Mouse (Mus musculus): ENCODE data around the gene Selenon.

Selenon gene

DNA sequence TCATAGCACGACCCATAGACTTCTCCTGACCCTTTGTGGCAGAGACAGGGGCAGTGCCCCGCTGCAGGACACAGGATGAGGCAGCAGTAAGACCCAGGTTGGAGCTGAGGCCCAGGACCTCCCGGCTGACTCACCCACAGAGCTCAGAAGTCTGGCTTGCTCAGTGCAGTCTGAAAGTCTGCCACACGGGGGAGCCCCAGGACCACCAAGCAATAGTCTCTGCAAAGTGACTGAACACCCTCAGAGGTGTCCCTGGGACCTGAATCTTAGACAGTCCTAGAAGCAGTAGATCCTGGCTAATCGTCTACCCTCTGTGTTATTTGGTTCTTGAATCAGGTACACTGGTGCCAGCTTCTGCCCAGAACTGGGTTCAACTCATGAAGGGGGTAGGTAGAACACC lies 8.7 kb downstream of the Selenon start:
- Histone ChIP-seq H3K36me3 (ENCODE audit: control insufficient read depth, insufficient read depth, low read length, poor library complexity, severe bottlenecking) (no peaks in the 10 kb centered on the region), H3K27me3 (ENCODE audit: control insufficient read depth, insufficient read depth, low read length, poor library complexity, severe bottlenecking) (no peaks in the 10 kb centered on the region)
- peak; percentile 93 for DNase-seq (ENCODE audit: low read depth, low spot score)

DNA sequence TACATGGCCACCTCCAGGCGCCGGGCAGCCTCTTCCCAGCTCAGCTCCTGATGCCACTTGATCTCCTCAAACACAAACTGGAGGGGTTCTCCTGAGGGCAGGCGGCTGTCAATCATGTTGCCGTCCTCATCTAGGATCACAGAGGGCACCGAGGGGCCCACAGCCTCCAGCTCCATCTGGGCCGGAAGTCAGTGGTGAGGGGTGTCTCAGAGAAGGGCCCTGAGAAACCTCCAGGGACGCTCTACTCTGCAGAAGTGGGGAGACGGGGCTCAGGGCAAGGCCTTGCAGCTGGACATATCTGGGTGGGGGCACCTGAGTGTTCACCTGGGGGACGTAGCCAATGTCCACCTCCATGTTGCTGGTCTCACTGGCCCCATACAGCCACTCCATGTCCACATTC lies 9.2 kb downstream of the Selenon start:
- no peaks in the 10 kb centered on the region for H3K27me3 ChIP-seq (ENCODE audit: control insufficient read depth, insufficient read depth, low read length, poor library complexity, severe bottlenecking)
- no peak for DNase-seq (ENCODE audit: low read depth, low spot score)
- H3K36me3 ChIP-seq (ENCODE audit: control insufficient read depth, insufficient read depth, low read length, poor library complexity, severe bottlenecking): no peaks in the 10 kb centered on the region

DNA sequence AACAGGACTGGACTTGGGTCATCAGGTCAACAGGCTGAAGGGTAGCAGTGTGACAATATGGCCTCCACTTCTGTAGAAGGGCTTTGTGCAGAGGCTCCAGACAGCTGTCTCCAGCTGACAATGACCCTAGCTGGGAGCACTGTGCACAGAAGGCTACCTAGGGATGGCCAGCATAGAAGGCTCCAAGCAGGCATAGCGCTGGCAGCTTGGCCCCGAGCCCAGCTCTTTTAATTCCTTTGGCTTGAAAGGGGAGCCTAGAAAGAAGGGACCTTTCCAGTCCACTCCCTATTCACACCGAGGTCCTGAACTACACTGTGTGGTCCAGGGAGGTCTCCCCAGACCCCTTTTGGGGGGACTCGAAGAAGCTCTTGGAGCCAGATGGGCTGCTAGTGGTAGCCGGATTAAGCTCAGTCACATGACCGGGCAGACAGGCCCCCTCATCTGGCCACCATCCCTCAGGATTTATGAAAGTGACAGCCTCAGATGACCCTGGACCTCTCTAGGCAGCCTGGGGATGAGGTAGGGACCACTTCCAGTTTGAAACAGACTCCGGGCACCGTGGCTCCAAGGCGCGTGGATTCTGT lies 12.9 kb downstream of the Selenon start:
- no peak for DNase-seq (ENCODE audit: low read depth, low spot score)
- Histone ChIP-seq H3K27me3 (ENCODE audit: control insufficient read depth, insufficient read depth, low read length, poor library complexity, severe bottlenecking) (no peaks in the 10 kb centered on the region), H3K36me3 (ENCODE audit: control insufficient read depth, insufficient read depth, low read length, poor library complexity, severe bottlenecking) (no peaks in the 10 kb centered on the region)

DNA sequence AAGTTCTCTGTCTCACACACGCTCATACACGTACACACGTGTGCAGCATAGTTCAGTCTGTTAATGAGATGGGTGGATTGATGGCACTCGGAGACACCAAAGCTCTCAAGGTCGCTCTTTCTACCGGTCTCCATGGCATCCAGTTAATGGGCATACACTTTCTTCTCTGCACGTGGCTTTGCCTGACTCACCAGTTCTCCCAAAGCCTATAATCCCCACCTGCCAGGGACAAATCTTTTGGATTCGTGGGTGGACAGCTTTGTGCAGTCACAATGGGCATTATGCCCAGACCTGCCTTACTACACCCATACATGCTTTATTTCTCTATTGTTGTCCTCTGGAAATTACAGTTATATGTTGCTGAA lies 16.2 kb downstream of the Selenon start:
- no peak for DNase-seq (ENCODE audit: low read depth, low spot score)
- Histone ChIP-seq H3K27me3 (ENCODE audit: control insufficient read depth, insufficient read depth, low read length, poor library complexity, severe bottlenecking) (no peaks in the 10 kb centered on the region), H3K36me3 (ENCODE audit: control insufficient read depth, insufficient read depth, low read length, poor library complexity, severe bottlenecking) (0 out of 2 replicates have a peak, but pooled peaks cover 2% of the 10 kb centered on the region)

DNA sequence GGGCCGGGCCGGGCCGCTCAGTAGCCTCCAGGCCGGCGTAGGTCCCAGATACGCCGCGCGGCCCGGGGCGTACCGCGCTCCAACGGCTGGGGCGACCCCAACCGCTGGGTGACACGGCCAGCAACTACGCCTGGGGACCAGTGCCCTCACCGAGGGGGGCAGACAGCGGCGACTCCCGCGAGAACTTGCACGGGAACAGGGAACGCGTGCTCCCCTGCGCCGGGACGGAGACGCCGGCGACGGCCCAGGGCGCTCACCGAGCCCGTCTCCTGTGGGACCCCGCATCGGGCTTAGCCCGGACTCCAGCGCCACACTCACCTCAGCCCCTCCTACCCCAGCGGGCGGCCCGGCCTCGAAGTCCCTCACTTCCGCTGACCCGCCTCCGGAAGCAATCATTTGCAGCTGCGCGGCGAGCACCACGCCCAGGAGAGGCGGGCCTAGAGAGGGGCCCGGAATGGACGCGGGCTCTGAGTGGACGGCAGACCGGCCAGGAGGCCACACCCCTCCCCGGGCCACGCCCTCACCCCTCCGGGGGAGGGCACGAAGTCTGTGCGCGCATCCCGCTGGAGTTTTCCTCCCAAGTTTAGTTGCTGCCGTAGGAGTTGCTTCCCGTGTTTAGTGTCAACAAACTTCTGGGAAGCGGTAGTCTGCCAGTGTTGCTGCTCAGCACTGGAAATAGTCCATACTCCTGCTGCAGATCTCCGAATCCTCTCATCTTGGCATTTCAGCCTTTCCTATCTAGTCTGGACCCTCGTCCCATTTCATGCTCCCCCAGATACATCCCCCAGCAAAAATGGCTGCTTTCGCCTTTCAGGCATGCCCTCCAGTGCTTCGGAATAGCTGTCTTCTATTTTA lies 16.8 kb downstream of the Selenon start, which contains the start of gene Mtfr1l:
Mtfr1l (minus strand) TSS at position 456 of the 855 bp plus-strand sequence.
- H3K36me3 ChIP-seq (ENCODE audit: control insufficient read depth, insufficient read depth, low read length, poor library complexity, severe bottlenecking): 0 out of 2 replicates have a peak, but pooled peaks cover 2% of the 10 kb centered on the region
- H3K27me3 ChIP-seq (ENCODE audit: control insufficient read depth, insufficient read depth, low read length, poor library complexity, severe bottlenecking): no peaks in the 10 kb centered on the region
- DNase-seq (ENCODE audit: low read depth, low spot score): peak; percentile 96

DNA sequence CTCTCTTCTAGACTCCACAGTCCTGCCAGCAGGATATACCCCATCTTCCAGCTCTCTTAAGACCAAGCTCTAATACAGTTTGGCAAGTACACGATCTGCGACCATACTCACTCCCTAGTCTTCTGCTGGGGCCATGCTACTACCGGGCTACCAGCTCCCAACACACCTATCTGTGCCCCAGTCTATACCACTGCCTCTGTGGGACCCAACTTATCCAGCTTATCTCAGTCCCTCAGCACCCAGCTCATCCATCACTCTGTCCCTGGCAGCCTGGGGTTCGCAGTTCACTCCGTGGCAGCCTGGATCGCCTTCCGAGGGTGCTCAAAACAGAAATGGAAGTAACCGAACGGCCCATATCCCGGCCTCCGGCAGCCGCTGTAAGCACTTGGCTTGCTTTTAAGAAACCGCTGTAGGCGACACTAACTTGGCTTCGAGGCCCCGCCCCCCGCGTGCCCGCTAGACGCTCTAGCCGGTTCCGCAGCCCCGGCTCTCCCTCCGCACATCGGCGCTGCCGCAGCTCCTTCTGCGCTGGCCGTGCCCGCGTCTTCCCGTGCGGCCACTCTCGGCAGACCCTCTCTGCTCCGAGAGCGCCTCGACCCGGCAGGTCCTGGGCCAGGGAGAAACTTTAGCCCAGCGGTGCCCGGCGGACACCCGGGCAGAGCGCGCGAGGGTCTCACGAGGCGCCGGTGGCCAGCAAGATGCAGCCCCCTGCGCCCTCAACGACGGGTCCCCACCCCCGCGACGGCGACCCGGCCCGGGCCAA lies 17.7 kb downstream of the Selenon start:
- H3K36me3 ChIP-seq (ENCODE audit: control insufficient read depth, insufficient read depth, low read length, poor library complexity, severe bottlenecking): 0 out of 2 replicates have a peak, but pooled peaks cover 2% of the 10 kb centered on the region
- no peaks in the 10 kb centered on the region for H3K27me3 ChIP-seq (ENCODE audit: control insufficient read depth, insufficient read depth, low read length, poor library complexity, severe bottlenecking)
- DNase-seq (ENCODE audit: low read depth, low spot score): peak; percentile 74

DNA sequence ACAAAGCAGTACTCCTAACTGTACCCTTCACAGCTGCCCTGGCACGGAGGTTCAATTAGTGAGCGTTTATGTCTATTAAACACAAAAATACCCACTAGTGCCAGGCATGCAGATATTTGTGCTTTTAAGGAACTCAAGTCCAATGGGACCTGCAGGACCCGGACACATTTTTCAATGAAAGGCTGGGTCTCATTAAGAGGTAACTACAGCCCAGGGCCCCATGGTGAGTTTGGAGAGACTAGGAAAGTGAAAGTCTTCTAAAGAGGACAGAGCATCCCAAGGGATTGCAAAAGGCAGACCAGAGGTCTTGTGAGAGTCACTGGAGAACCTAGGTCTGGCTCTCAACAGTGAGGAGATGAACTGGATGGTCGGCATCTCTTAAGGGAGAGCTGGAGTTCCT lies 18.5 kb downstream of the Selenon start:
- Histone ChIP-seq H3K27me3 (ENCODE audit: control insufficient read depth, insufficient read depth, low read length, poor library complexity, severe bottlenecking) (no peaks in the 10 kb centered on the region), H3K36me3 (ENCODE audit: control insufficient read depth, insufficient read depth, low read length, poor library complexity, severe bottlenecking) (peaks cover 4% of the 10 kb centered on the region)
- no peak for DNase-seq (ENCODE audit: low read depth, low spot score)

DNA sequence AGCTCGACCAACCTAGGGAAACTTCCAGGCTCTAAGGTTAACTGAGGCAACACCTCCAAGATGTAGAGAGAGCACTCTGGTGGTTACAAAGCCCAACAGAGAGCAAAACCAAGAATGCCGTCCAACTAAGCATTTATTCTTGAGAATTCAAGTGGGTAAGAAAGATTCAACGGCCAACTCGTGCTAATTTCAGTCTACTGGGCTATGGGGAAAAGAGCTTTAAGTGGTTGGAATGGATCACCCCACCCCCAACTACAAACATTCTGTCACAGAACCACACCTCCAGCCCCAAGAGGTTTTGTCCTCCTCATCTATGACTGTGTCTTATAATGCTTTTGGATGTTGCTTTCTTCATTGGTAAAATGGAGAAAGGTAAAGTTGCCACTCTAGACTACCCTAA lies 19.0 kb downstream of the Selenon start:
- no peaks in the 10 kb centered on the region for H3K27me3 ChIP-seq (ENCODE audit: control insufficient read depth, insufficient read depth, low read length, poor library complexity, severe bottlenecking)
- no peak for DNase-seq (ENCODE audit: low read depth, low spot score)
- H3K36me3 ChIP-seq (ENCODE audit: control insufficient read depth, insufficient read depth, low read length, poor library complexity, severe bottlenecking): peaks cover 4% of the 10 kb centered on the region

DNA sequence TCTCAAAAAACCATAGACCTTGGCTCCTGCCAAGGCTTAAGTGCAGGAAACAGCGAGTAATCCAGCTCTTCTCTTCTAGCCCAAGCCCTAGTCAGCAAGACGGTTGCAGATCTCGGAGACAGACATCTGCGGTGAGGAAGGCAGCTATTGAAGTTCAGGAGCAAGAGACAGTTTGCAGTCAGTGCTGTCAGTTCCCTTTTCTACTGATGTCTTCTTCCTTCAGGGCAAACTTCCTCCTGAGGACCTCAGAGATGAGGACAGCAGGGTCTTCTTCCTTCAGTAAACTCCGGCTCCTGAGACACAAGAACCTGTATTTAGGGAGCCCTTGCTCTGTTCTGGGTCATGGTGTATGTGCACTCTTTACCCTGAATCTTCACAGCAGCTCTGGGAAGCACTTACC lies 25.7 kb downstream of the Selenon start:
- Histone ChIP-seq H3K27me3 (ENCODE audit: control insufficient read depth, insufficient read depth, low read length, poor library complexity, severe bottlenecking) (no peaks in the 10 kb centered on the region), H3K36me3 (ENCODE audit: control insufficient read depth, insufficient read depth, low read length, poor library complexity, severe bottlenecking) (peaks cover 5% of the 10 kb centered on the region)
- no peak for DNase-seq (ENCODE audit: low read depth, low spot score)

DNA sequence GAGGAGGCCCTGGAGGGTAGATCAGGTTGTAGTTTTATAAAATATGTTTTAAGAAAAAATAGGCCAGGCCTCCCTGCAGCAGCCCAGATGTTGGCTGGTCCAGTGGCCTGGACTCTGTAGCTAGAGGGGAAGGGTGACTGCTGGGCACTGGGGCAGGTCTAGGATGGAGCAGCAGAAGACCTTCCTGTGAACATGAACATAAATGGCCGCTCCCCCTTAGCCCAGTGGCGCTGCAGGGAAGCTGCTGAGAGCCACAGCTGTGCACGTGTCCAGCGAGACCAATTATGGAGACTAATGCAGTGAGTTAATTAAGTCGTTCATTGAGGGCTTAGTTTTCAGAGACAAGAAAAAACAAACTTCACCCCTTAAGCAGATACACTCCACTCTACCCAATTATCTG lies 26.2 kb downstream of the Selenon start:
- no peak for DNase-seq (ENCODE audit: low read depth, low spot score)

DNA sequence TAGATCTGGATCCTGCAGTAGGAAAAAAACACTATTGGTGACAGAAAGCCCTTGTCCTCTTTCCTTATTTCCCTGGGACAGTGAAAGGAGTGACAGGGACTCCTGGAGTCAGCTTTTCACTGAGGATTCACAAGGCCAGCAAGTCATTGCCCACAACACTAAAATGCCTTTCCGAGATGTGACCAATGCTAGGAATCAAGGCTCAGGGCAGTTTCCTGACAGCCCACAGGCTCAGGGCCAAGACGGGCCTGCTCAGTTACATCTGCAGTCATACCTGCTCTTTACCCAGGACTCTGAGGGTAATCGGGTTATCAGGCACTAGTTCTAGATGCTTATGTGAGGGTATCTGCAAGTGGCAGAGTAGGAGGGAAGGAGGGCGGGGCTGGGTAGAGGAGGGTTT lies 28.5 kb downstream of the Selenon start:
- Histone ChIP-seq H3K36me3 (ENCODE audit: control insufficient read depth, insufficient read depth, low read length, poor library complexity, severe bottlenecking) (peaks cover 3% of the 10 kb centered on the region), H3K27me3 (ENCODE audit: control insufficient read depth, insufficient read depth, low read length, poor library complexity, severe bottlenecking) (no peaks in the 10 kb centered on the region)
- no peak for DNase-seq (ENCODE audit: low read depth, low spot score)

More for the DNA sequence above, 26.2 kb downstream of the Selenon start:
- Histone ChIP-seq H3K36me3 (ENCODE audit: control insufficient read depth, insufficient read depth, low read length, poor library complexity, severe bottlenecking) (peaks cover 5% of the 10 kb centered on the region), H3K27me3 (ENCODE audit: control insufficient read depth, insufficient read depth, low read length, poor library complexity, severe bottlenecking) (no peaks in the 10 kb centered on the region)

DNA sequence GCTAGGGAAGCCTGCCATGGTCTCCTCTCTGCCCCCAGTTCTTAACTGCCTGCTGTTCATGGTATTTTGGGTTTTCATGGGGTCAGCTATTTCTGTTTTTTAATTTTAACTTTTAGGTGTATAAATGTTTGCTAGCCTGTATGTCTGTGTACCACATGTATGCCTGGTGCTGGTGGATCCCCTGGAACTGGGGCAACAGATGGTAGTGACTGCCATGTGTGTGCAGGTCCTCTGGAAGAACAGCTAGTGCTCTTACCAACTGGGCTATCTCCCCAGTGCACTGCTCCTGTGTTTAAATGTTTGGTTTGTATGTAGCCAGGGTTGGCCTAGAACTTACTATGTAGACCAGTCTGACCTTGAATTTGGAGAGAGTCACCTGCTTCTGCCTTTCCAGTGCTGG lies 32.7 kb downstream of the Selenon start:
- Histone ChIP-seq H3K36me3 (ENCODE audit: control insufficient read depth, insufficient read depth, low read length, poor library complexity, severe bottlenecking) (no peaks in the 10 kb centered on the region), H3K27me3 (ENCODE audit: control insufficient read depth, insufficient read depth, low read length, poor library complexity, severe bottlenecking) (no peaks in the 10 kb centered on the region)
- no peak for DNase-seq (ENCODE audit: low read depth, low spot score)

DNA sequence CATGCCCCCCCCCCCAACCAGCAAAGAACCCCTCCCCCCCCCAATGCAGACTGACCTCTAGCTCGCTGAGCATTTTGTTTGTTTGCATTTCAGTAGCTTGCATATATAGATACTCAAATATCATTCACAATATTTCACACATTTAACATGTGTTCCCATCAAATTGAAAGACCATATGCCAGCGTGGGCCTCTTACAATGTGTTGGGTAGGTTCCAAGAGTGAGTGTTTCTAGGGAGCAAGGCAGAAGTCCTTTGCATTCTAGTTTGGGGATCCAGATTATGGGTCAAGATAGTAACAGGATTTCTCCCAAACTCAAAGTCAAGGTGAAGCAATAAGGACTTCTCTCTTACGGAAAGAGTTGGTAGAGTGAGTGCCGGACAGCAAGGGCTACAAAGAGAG lies 33.4 kb downstream of the Selenon start:
- DNase-seq (ENCODE audit: low read depth, low spot score): no peak
- Histone ChIP-seq H3K27me3 (ENCODE audit: control insufficient read depth, insufficient read depth, low read length, poor library complexity, severe bottlenecking) (no peaks in the 10 kb centered on the region), H3K36me3 (ENCODE audit: control insufficient read depth, insufficient read depth, low read length, poor library complexity, severe bottlenecking) (no peaks in the 10 kb centered on the region)

DNA sequence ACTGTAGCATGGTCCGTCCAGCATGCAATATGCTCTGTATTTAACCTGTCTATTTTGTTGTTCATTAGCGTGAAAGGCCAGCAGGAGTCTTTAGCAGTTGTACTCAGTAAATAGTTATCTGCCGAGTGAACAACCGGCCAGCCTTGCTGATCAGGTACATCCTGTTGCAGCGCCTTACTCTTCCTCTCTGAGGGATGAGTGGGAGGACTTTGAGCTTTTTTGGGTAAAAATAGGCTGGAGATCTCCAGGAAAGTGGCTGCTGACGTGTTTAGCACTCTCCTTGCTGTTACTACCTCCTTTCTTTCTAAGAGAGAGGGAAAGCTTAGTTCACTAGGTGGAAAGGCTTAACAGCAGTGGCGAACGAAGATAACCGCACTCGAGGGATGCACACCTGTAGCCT lies 34.2 kb downstream of the Selenon start:
- no peak for DNase-seq (ENCODE audit: low read depth, low spot score)
- no peaks in the 10 kb centered on the region for H3K27me3 ChIP-seq (ENCODE audit: control insufficient read depth, insufficient read depth, low read length, poor library complexity, severe bottlenecking)
- H3K36me3 ChIP-seq (ENCODE audit: control insufficient read depth, insufficient read depth, low read length, poor library complexity, severe bottlenecking): no peaks in the 10 kb centered on the region

DNA sequence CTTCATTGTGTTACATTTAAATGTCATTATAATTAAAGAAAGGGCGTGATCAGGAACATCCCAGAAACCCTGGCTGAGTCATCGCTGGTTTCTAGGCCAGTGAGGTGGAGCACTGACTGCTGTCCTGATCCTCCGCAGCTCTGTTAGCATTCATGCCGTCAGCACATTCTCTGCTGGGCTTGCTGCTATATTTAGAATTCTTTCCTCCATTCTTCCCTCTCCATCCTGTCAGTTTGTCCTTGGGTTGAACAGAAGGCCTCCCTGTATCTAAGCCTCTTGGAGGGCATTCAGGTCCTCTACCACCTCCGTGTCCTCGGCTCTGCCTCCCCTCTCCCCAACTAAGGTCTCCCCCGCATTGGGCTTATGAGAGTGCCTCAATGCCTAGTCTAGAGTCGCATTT lies 35.0 kb downstream of the Selenon start:
- no peak for DNase-seq (ENCODE audit: low read depth, low spot score)
- no peaks in the 10 kb centered on the region for H3K27me3 ChIP-seq (ENCODE audit: control insufficient read depth, insufficient read depth, low read length, poor library complexity, severe bottlenecking)
- H3K36me3 ChIP-seq (ENCODE audit: control insufficient read depth, insufficient read depth, low read length, poor library complexity, severe bottlenecking): no peaks in the 10 kb centered on the region

Measured in splenic B cell, adult 2 months (primary cell).